7 mouse cellular contexts compared by ENCODE assay signal in genomic region chr2:64948418-64949169, GRCm38 (mm10).
DNase-seq lines count a peak whose midpoint lies in the region; ATAC-seq lines count a peak whose summit lies in the region.

No protein-coding gene starts in this region.

- peaks cover 10% of the 10 kb centered on the region for H3K4me1 ChIP-seq in forebrain, embryonic 10.5 days
- no peaks in the 10 kb centered on the region for H3K4me1 ChIP-seq in intestine, embryonic 16.5 days (ENCODE audit: control insufficient read depth, insufficient read depth, low read length)
- 0 out of 2 replicates have a peak, but pooled peaks cover 5% of the 10 kb centered on the region for H3K4me1 ChIP-seq in limb, embryonic 12.5 days (replicated peaks)
- H3K4me1 ChIP-seq in neural tube, embryonic 12.5 days: no peaks in the 10 kb centered on the region

- H3K36me3 ChIP-seq in forebrain, embryonic 10.5 days (replicated peaks): no peaks in the 10 kb centered on the region
- H3K36me3 ChIP-seq in intestine, embryonic 16.5 days (ENCODE audit: control insufficient read depth, insufficient read depth, low read length): no peaks in the 10 kb centered on the region
- no peaks in the 10 kb centered on the region for H3K36me3 ChIP-seq in limb, embryonic 12.5 days
- H3K36me3 ChIP-seq in neural tube, embryonic 12.5 days: no peaks in the 10 kb centered on the region

- WGBS in forebrain, embryonic 10.5 days: 77% methylated on average over 12 of the region's 12 CpGs
- 82% methylated on average over 12 of the region's 12 CpGs for WGBS in intestine, embryonic 16.5 days
- 47% methylated on average over 12 of the region's 12 CpGs for WGBS in limb, embryonic 12.5 days
- 83% methylated on average over 12 of the region's 12 CpGs for WGBS in neural tube, embryonic 12.5 days

- no peak overlapping the region for H3K27ac ChIP-seq in forebrain, embryonic 10.5 days
- H3K27ac ChIP-seq in intestine, embryonic 16.5 days (ENCODE audit: low read length): no peak overlapping the region
- no peak overlapping the region for H3K27ac ChIP-seq in limb, embryonic 12.5 days
- H3K27ac ChIP-seq in neural tube, embryonic 12.5 days: no peak overlapping the region

- no peaks in the 10 kb centered on the region for H3K27me3 ChIP-seq in forebrain, embryonic 10.5 days (ENCODE audit: poor library complexity, severe bottlenecking)
- no peaks in the 10 kb centered on the region for H3K27me3 ChIP-seq in intestine, embryonic 16.5 days (replicated peaks; ENCODE audit: control insufficient read depth, insufficient read depth, low read length)
- no peaks in the 10 kb centered on the region for H3K27me3 ChIP-seq in limb, embryonic 12.5 days
- H3K27me3 ChIP-seq in neural tube, embryonic 12.5 days (replicated peaks): no peaks in the 10 kb centered on the region

- H3K9me3 ChIP-seq in forebrain, embryonic 10.5 days: no peaks in the 10 kb centered on the region
- H3K9me3 ChIP-seq in intestine, embryonic 16.5 days (ENCODE audit: control insufficient read depth, low read length): no peaks in the 10 kb centered on the region
- H3K9me3 ChIP-seq in limb, embryonic 12.5 days: no peaks in the 10 kb centered on the region
- H3K9me3 ChIP-seq in neural tube, embryonic 12.5 days: no peaks in the 10 kb centered on the region

- no peak overlapping the region for H3K9ac ChIP-seq in intestine, embryonic 16.5 days (ENCODE audit: low read depth, low read length)
- no peak overlapping the region for H3K9ac ChIP-seq in limb, embryonic 12.5 days (replicated peaks)
- H3K9ac ChIP-seq in neural tube, embryonic 12.5 days: no peak overlapping the region

- no peak overlapping the region for H3K4me2 ChIP-seq in intestine, embryonic 16.5 days (ENCODE audit: low read depth, low read length)
- peak overlapping the region; percentile 35 for H3K4me2 ChIP-seq in limb, embryonic 12.5 days
- no peak overlapping the region for H3K4me2 ChIP-seq in neural tube, embryonic 12.5 days (replicated peaks)

- no peak overlapping the region for H3K4me3 ChIP-seq in forebrain, embryonic 10.5 days
- H3K4me3 ChIP-seq in intestine, embryonic 16.5 days (ENCODE audit: low read length): no peak overlapping the region
- no peak overlapping the region for H3K4me3 ChIP-seq in limb, embryonic 12.5 days (replicated peaks)
- no peak overlapping the region for H3K4me3 ChIP-seq in neural tube, embryonic 12.5 days

- peak; percentile 50; the same call in 1 of the 2 replicates for ATAC-seq in intestine, embryonic 16.5 days
- 0 out of 2 replicates have a peak, but pooled peaks have one; percentile 66 for ATAC-seq in limb, embryonic 12.5 days (ENCODE audit: insufficient number of reproducible peaks, insufficient read depth, low FRiP score, low TSS enrichment, low read depth)
- ATAC-seq in neural tube, embryonic 12.5 days (ENCODE audit: low FRiP score, low read depth): peak; percentile 65

- peak; percentile 8 for DNase-seq in urinary bladder, postnatal 25 days (ENCODE audit: low spot score)
- no peak for DNase-seq in urinary bladder, postnatal 10 days (ENCODE audit: low spot score)
- peak; percentile 32 for DNase-seq in forebrain, embryonic 10.5 days (ENCODE audit: extremely low spot score, low spot score)
- no peak for DNase-seq in thymus, postnatal 10 days (ENCODE audit: low spot score in 2 of 2)

Comparison
In these comparisons a context has a peak if more than half of its experiments do, and no peak if none do; other contexts are left out.
1. DNase-seq: peak in urinary bladder, postnatal 25 days (single experiment) and forebrain, embryonic 10.5 days (single experiment); none in urinary bladder, postnatal 10 days (single experiment) and thymus, postnatal 10 days (0 of 2).
2. Peak in every context shown above with its lines, with median percentiles within 50 percentile points of each other: ATAC-seq.